Mouse (Mus musculus) lung, postnatal 0 days (tissue): Measurements from ENCODE around the gene Ptger1. TPM values are rescaled to one million over a fixed set of nuclear protein-coding genes. Genes with fewer than 3 reads are reported as not detected.

Experiments used
- ATAC-seq: fragments of 200-750 bp; cut with Nextera tagmentation; 2 replicates; pipeline ENCODE4 v1.8.0; 2017; ENCODE audit warnings: moderate library complexity
- DNase-seq: peaks from one replicate; pipeline ENCODE4 v3.0.0-alpha.2; 2016; ENCODE audit warnings: low spot score
- H3K27ac ChIP-seq: fragments of 300-500 bp; sonication (generic); 2 replicates; pipeline ENCODE4 v1.5.1; 2014; ENCODE audit warnings: antibody characterized with exemption, mild to moderate bottlenecking, low read length, mixed read lengths
- H3K27me3 ChIP-seq: fragments of 300-500 bp; sonication (generic); replicated peaks from 2 replicates; pipeline ENCODE4 v1.6.1; 2014; ENCODE audit warnings: low read length, mixed read lengths; ENCODE audit not compliant: insufficient read depth
- H3K36me3 ChIP-seq: fragments of 300-500 bp; sonication (generic); 2 replicates; pipeline ENCODE4 v1.6.1; 2014; ENCODE audit warnings: low read length, mixed read lengths; ENCODE audit not compliant: insufficient read depth
- H3K4me1 ChIP-seq: fragments of 300-500 bp; sonication (generic); 2 replicates; pipeline ENCODE4 v1.6.1; 2014; ENCODE audit warnings: antibody characterized with exemption, low read depth, low read length, mixed read lengths; ENCODE audit not compliant: insufficient read depth
- H3K4me2 ChIP-seq: fragments of 300-500 bp; sonication (generic); replicated peaks from 2 replicates; pipeline ENCODE4 v1.6.1; 2014; ENCODE audit warnings: low read depth, mild to moderate bottlenecking, low read length, moderate library complexity, mixed read lengths
- H3K4me3 ChIP-seq: fragments of 300-500 bp; sonication (generic); 2 replicates; pipeline ENCODE4 v1.5.1; 2014; ENCODE audit warnings: low read depth, low read length
- H3K9ac ChIP-seq: fragments of 300-500 bp; sonication (generic); replicated peaks from 2 replicates; pipeline ENCODE4 v1.6.1; 2014; ENCODE audit warnings: low read depth, mild to moderate bottlenecking
- H3K9me3 ChIP-seq: fragments of 300-500 bp; sonication (generic); 2 replicates; pipeline ENCODE4 v1.6.1; 2016; ENCODE audit warnings: low read length, mixed read lengths
- CTCF ChIP-seq: IDR thresholded peaks from 2 replicates; pipeline ENCODE4 v1.5.1; 2016; ENCODE audit warnings: antibody characterized with exemption, mild to moderate bottlenecking
- EP300 ChIP-seq: IDR thresholded peaks from 2 replicates; pipeline ENCODE4 v1.6.1; 2016; ENCODE audit warnings: antibody characterized with exemption, mild to moderate bottlenecking, control low read depth
- WGBS: fragments of 180-500 bp; shearing (Covaris S2); extraction: QIAGEN DNeasy Blood & Tissue Kit; methylation state at CpG from one replicate; pipeline ENCODE4 v1.1.7; 2014; 5-methylcytosine and 5-hydroxymethylcytosine counted together
- polyA plus RNA-seq: library from polyadenylated mRNA; unstranded; fragments of >200 nt; fragmentation: Nextera tagmentation; extraction: Ambion mirVana; gene quantifications from 2 replicates; pipeline ENCODE4 v1.2.1, GENCODE M21; 2015

The Ptger1 gene
- polyA plus RNA-seq, 1 experiment from 2014 or later, result 1.3 TPM

GRCm38 (mm10) chr8:83698291-83698660, 31.8 kb downstream of the Ptger1 start:
- Histone ChIP-seq H3K36me3 (no peaks in the 10 kb centered on the region), H3K4me1 (peaks cover 30% of the 10 kb centered on the region; the same call in 1 of the 2 replicates), H3K27me3 (no peaks in the 10 kb centered on the region), H3K4me3 (peak overlapping the region; percentile 90), H3K27ac (peak overlapping the region; percentile 92), H3K9ac (peak overlapping the region; percentile 95), H3K4me2 (peak overlapping the region; percentile 93), H3K9me3 (no peaks in the 10 kb centered on the region)
- WGBS, result 3% methylated on average over 15 of the region's 15 CpGs
- TF ChIP-seq EP300 (no peak), CTCF (no peak)
- DNase-seq, result peak; percentile 46
- ATAC-seq, result peak; percentile 10

- TF ChIP-seq EP300 (no peak), CTCF (no peak; the same call in 1 of the 2 replicates)
- peak within 1 kb of the TSS; percentile 92 for H3K27ac ChIP-seq
- DNase-seq (peak; percentile 91), ATAC-seq (peak; percentile 92)
- H3K4me3 ChIP-seq, result peak within 1 kb of the TSS; percentile 90
- H3K27me3 ChIP-seq, result no peaks in the 10 kb centered on the region
- no peaks in the 10 kb centered on the region for H3K9me3 ChIP-seq
- peaks cover 26% of the 10 kb centered on the region; the same call in 1 of the 2 replicates for H3K4me1 ChIP-seq
- peak within 1 kb of the TSS; percentile 93 for H3K4me2 ChIP-seq
- peak within 1 kb of the TSS; percentile 95 for H3K9ac ChIP-seq
- no peaks in the 10 kb centered on the region for H3K36me3 ChIP-seq
- 2% methylated on average over 47 of the region's 85 CpGs for WGBS
Observed at GRCm38 (mm10) chr8:83698661-83699453, 32.4 kb downstream of the Ptger1 start, which contains the start of gene Pkn1. Gene Pkn1, minus strand, starts transcription at chr8:83699179.

- 13% methylated on average over 9 of the region's 9 CpGs for WGBS
- H3K4me3 ChIP-seq, result peak overlapping the region; percentile 90
- no peaks in the 10 kb centered on the region for H3K36me3 ChIP-seq
- ATAC-seq, result no peak
- no peak for DNase-seq
- H3K4me1 ChIP-seq, result peaks cover 25% of the 10 kb centered on the region; the same call in 1 of the 2 replicates
- H3K9ac ChIP-seq, result no peak overlapping the region; the same call in 1 of the 2 replicates
- no peaks in the 10 kb centered on the region for H3K9me3 ChIP-seq
- no peak for TF ChIP-seq EP300
- no peak for TF ChIP-seq CTCF
- H3K4me2 ChIP-seq, result peak overlapping the region; percentile 93
- no peaks in the 10 kb centered on the region for H3K27me3 ChIP-seq
- H3K27ac ChIP-seq, result peak overlapping the region; percentile 92
Observed at GRCm38 (mm10) chr8:83699566-83699965, 33.1 kb downstream of the Ptger1 start.

GRCm38 (mm10) chr8:83700423-83701085, 34.1 kb downstream of the Ptger1 start:
- DNase-seq (no peak), ATAC-seq (no peak)
- Histone ChIP-seq H3K4me3 (no peak overlapping the region), H3K36me3 (no peaks in the 10 kb centered on the region), H3K4me2 (no peak overlapping the region), H3K27me3 (no peaks in the 10 kb centered on the region), H3K9ac (no peak overlapping the region), H3K9me3 (no peaks in the 10 kb centered on the region), H3K27ac (no peak overlapping the region), H3K4me1 (peaks cover 24% of the 10 kb centered on the region; the same call in 1 of the 2 replicates)
- 68% methylated on average over 9 of the region's 9 CpGs for WGBS
- TF ChIP-seq EP300 (no peak), CTCF (no peak)

DNA sequence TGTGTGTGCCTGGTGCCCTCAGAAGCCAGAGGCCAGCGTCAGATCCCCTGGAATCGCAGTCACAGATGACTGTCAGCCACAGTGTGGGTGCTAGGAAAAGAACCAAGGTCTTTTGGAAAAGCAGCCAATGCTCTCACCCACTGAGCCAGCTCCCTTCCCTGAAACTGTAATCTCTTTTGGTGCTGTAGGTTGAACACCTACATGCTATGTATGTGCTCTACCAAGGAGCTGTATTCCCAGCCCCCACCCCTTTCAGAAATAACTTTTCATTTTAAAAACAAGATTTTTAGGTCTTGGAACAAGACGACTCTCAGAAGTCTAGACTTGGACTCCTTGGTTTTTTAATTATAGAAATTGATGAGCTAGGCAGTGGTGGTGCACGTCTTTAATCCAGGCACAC, 36.9 kb downstream of the Ptger1 start:
- WGBS, result 76% methylated on average over 4 of the region's 4 CpGs
- no peak for TF ChIP-seq EP300
- no peak for TF ChIP-seq CTCF
- Histone ChIP-seq H3K4me2 (no peak overlapping the region), H3K4me3 (no peak overlapping the region), H3K27me3 (no peaks in the 10 kb centered on the region), H3K4me1 (peaks cover 4% of the 10 kb centered on the region; the same call in 1 of the 2 replicates), H3K9ac (no peak overlapping the region), H3K9me3 (no peaks in the 10 kb centered on the region), H3K27ac (no peak overlapping the region), H3K36me3 (no peaks in the 10 kb centered on the region)
- no peak for ATAC-seq
- DNase-seq, result no peak

DNA sequence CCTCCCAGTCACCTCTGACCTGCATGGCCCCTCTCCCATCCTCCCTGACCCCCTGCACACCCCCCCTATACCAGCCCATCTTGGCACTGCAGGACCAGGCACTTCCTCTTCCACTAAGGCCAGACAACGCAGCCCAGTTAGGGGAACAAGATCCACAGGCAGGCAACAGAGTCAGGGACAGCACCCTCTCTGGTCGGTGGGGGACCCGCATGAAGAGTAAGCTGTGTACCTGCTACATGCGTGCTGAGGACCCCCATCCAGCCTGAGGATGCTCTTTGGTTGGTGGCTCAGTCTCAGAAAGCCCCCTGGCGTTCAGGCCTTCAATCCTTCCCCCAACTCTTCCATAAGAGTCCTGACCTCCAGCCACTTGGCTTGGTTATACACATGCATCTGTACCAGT, 39.9 kb downstream of the Ptger1 start:
- H3K9ac ChIP-seq, result no peak overlapping the region
- TF ChIP-seq CTCF, result no peak
- no peak for TF ChIP-seq EP300
- WGBS, result 58% methylated on average over 5 of the region's 5 CpGs

More for the DNA sequence above, 39.9 kb downstream of the Ptger1 start:
- no peak overlapping the region for H3K4me3 ChIP-seq
- ATAC-seq, result no peak
- DNase-seq, result no peak
- no peaks in the 10 kb centered on the region for H3K36me3 ChIP-seq
- H3K27ac ChIP-seq, result no peak overlapping the region
- H3K4me1 ChIP-seq, result no peaks in the 10 kb centered on the region
- no peaks in the 10 kb centered on the region for H3K9me3 ChIP-seq
- H3K27me3 ChIP-seq, result no peaks in the 10 kb centered on the region
- H3K4me2 ChIP-seq, result no peak overlapping the region
